Mouse (Mus musculus) brown adipose tissue, adult 24 weeks (tissue): ENCODE results near the gene Cenpi. TPM values are rescaled to one million over a fixed set of nuclear protein-coding genes. Genes with fewer than 3 reads are reported as not detected.

Source experiments
- H3K27ac ChIP-seq: fragments of 200-500 bp; replicated peaks from 2 replicates; pipeline ENCODE4 v1.5.1; 2012; ENCODE audit warnings: low read depth, mild to moderate bottlenecking, low read length
- H3K4me1 ChIP-seq: fragments of 200-500 bp; 2 replicates; pipeline ENCODE4 v1.6.1; 2012; ENCODE audit warnings: low read length, mixed read lengths; ENCODE audit not compliant: control insufficient read depth, insufficient read depth, insufficient read length
- H3K4me3 ChIP-seq: fragments of 200-500 bp; 2 replicates; pipeline ENCODE4 v1.5.1; 2012; ENCODE audit warnings: low read depth, mild to moderate bottlenecking, low read length, moderate library complexity; ENCODE audit not compliant: insufficient read depth
- polyA plus RNA-seq: library from polyadenylated mRNA; stranded (reverse); fragments of >200 nt; gene quantifications from 2 replicates; pipeline ENCODE4 v1.2.4, GENCODE M21; 2012; ENCODE audit not compliant: missing spikeins, insufficient read depth, insufficient read length

The Cenpi gene
- polyA plus RNA-seq, 1 experiment = not detected

GRCm38 (mm10) chrX:134409354-134409900 lies 101.5 kb downstream of the Cenpi start:
- H3K4me1 ChIP-seq = no peaks in the 10 kb centered on the region
- no peak overlapping the region for H3K4me3 ChIP-seq
- H3K27ac ChIP-seq = no peak overlapping the region

GRCm38 (mm10) chrX:134412096-134412495 lies 104.2 kb downstream of the Cenpi start:
- no peaks in the 10 kb centered on the region for H3K4me1 ChIP-seq
- H3K27ac ChIP-seq = no peak overlapping the region
- no peak overlapping the region for H3K4me3 ChIP-seq

Other genes with a start within 250 kb of the Cenpi start
- gene Cstf2, start 248.9 kb upstream of the Cenpi start, polyA plus RNA-seq = 10.3 and 17.1 TPM in 2 replicates
- 0.95 and 2.0 TPM in 2 replicates for gene Xkrx, start 146.0 kb upstream of the Cenpi start, polyA plus RNA-seq
- gene Arl13a, start 120.6 kb upstream of the Cenpi start, polyA plus RNA-seq = not detected in 2 replicates
- gene Nox1, start 86.1 kb upstream of the Cenpi start, polyA plus RNA-seq = not detected in 2 replicates
- 51.4 and 52.6 TPM in 2 replicates for gene Trmt2b, start 31.1 kb upstream of the Cenpi start, polyA plus RNA-seq
- 1.6 and 3.1 TPM in 2 replicates for gene Tmem35a, start 12.9 kb upstream of the Cenpi start, polyA plus RNA-seq
- 0.29 and 0.40 TPM in 2 replicates for gene Drp2, start 96.5 kb downstream of the Cenpi start, polyA plus RNA-seq
- gene Taf7l, start 168.4 kb downstream of the Cenpi start, polyA plus RNA-seq = not detected in 2 replicates
- gene Timm8a1, start 233.8 kb downstream of the Cenpi start, polyA plus RNA-seq = 54.9 and 72.7 TPM in 2 replicates